Mouse (Mus musculus) heart, postnatal 0 days (tissue): ENCODE measurements at regions not wholly inside any gene's neighbourhood (a gene's known extent, or its start where the extent isn't known, plus 50 kb on each side); places are given as distances from the start of the nearest gene placed in this dataset.

Source experiments
- CTCF ChIP-seq: IDR thresholded peaks from 2 replicates; pipeline ENCODE4 v1.5.1; 2016; ENCODE audit warnings: antibody characterized with exemption, control low read depth, low read depth
- EP300 ChIP-seq: IDR thresholded peaks from 2 replicates; pipeline ENCODE4 v1.6.1; 2016; ENCODE audit warnings: antibody characterized with exemption, low read depth

- TF ChIP-seq CTCF (no peak), EP300 (no peak)
Observed at GRCm38 (mm10) chr13:103591874-103592273, 182.5 kb downstream of the Srek1 start.
